Mouse (Mus musculus): ENCODE measurements at regions not wholly inside any gene's neighbourhood (a gene's known extent, or its start where the extent isn't known, plus 50 kb on each side); places are given as distances from the start of the nearest gene placed in this dataset.

DNA sequence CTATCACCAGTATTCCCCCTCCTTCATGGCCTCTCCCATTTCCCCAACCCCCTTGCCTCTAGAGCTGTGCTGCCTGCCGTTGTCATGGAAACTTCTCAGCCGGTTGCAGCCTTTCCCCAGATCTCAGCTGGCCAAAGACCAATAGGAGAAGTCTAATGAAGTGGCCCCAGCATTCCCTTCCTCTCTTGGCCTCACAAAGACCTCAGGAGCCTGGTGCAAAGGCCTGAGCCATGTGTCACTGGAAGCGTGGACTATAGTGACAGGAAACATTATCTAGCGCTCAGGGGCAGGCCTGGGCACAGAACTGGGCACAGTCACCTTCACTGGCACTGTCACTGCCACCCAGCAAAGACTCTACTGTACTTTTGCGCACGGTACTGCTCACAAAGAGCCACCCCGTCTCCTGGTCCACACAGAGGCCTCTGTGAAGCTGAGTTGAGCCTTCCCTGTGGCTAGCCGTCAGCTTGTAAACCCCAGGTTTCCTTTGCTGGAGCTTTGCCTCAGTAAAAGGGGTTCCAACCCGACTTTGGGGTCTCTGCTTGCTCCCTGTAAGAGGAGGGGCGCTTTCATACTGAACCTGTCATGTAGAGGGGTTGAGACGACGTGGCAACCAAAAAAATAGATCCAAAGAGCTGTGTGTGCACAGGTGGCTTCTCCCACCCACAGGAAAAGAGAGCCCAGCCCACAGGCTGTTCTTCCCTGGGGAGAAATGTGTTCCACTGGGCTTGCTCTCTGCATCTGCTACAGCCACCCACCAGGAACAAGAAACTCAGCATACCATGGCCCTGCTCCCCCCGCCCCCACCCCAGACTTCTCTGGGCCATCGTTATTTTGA, 282.5 kb upstream of the Gjb5 start:
- TF ChIP-seq CTCF (IDR thresholded peaks at IDR 0.05; ENCODE audit: low read depth) = no peak
- no peak for TF ChIP-seq EP300 (IDR thresholded peaks at IDR 0.05; ENCODE audit: low read depth)
